Mouse (Mus musculus): ENCODE results near the gene Abcc1. TPM values are rescaled to one million over a fixed set of nuclear protein-coding genes. Genes with fewer than 3 reads are reported as not detected.

Abcc1 gene
- polyA plus RNA-seq, 2 experiments: 10.4 to 11.0 TPM

DNA sequence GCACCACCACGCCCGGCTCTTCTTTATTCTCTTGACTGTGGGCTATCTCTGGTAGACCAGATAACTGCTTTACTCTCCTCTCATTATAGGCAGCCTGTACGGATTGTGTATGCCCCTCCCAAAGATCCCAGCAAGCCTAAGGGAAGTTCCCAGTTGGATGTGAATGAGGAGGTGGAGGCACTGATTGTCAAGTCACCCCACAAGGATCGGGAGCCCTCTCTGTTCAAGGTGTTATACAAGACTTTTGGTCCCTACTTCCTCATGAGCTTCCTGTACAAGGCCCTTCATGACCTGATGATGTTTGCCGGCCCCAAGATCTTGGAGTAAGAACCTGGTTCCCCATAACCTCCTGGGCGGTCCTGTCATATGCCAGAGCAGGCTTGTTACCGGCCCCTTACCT lies 49.3 kb downstream of the Abcc1 start:
- 93% methylated on average over 7 of the region's 7 CpGs for WGBS
- no peak for TF ChIP-seq POLR2A (IDR thresholded peaks at IDR 0.05; ENCODE audit: borderline replicate concordance, extremely low read depth, insufficient read depth, insufficient read length)
- no peak overlapping the region for H3K4me2 ChIP-seq (replicated peaks; ENCODE audit: low read depth, low read length, severe bottlenecking)
- ATAC-seq (ENCODE audit: low FRiP score, low read depth) (no peak), DNase-seq (ENCODE audit: low spot score) (no peak)
- H3K36me3 ChIP-seq (ENCODE audit: control insufficient read depth, insufficient read depth, low read length): peaks cover 52% of the 10 kb centered on the region
- H3K27me3 ChIP-seq (ENCODE audit: control insufficient read depth, insufficient read depth, low read length): no peaks in the 10 kb centered on the region
- H3K27ac ChIP-seq (replicated peaks; ENCODE audit: low read depth, low read length): no peak overlapping the region
- no peaks in the 10 kb centered on the region for H3K4me1 ChIP-seq (ENCODE audit: control insufficient read depth, insufficient read depth, low read length)
- H3K9ac ChIP-seq (ENCODE audit: low read depth, low read length, severe bottlenecking): no peak overlapping the region
- no peak overlapping the region for H3K4me3 ChIP-seq (replicated peaks; ENCODE audit: low read length)
- H3K9me3 ChIP-seq (ENCODE audit: control insufficient read depth, low read length): no peaks in the 10 kb centered on the region

DNA sequence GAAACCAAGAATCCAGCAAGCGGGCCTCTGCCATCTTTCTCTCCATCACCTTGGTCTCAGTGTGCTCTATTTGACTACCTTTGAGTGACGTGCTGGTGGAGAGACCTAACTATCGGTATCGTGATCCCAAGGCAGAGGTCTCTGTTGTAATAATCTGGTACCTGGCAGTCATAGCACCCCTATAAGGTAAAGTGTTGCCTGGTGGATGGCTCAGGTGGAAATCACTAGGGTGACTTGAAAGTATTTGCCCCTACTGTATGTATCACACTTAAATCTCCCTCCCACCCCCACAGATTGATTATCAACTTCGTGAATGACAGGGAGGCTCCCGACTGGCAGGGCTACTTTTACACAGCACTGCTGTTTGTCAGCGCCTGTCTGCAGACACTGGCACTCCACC lies 49.8 kb downstream of the Abcc1 start:
- Histone ChIP-seq H3K27ac (replicated peaks; ENCODE audit: low read depth, low read length) (no peak overlapping the region), H3K27me3 (ENCODE audit: control insufficient read depth, insufficient read depth, low read length) (no peaks in the 10 kb centered on the region), H3K4me3 (replicated peaks; ENCODE audit: low read length) (no peak overlapping the region), H3K36me3 (ENCODE audit: control insufficient read depth, insufficient read depth, low read length) (peaks cover 49% of the 10 kb centered on the region; the same call in 1 of the 2 replicates), H3K4me2 (replicated peaks; ENCODE audit: low read depth, low read length, severe bottlenecking) (no peak overlapping the region), H3K4me1 (ENCODE audit: control insufficient read depth, insufficient read depth, low read length) (no peaks in the 10 kb centered on the region), H3K9ac (ENCODE audit: low read depth, low read length, severe bottlenecking) (no peak overlapping the region), H3K9me3 (ENCODE audit: control insufficient read depth, low read length) (no peaks in the 10 kb centered on the region)
- WGBS: 96% methylated on average over 7 of the region's 7 CpGs
- TF ChIP-seq POLR2A (IDR thresholded peaks at IDR 0.05; ENCODE audit: borderline replicate concordance, extremely low read depth, insufficient read depth, insufficient read length): no peak
- no peak for ATAC-seq (ENCODE audit: low FRiP score, low read depth)
- DNase-seq (ENCODE audit: low spot score): no peak

GRCm38 (mm10) chr16:14412551-14412950 lies 51.2 kb downstream of the Abcc1 start:
- WGBS: 93% methylated on average over 5 of the region's 5 CpGs
- Histone ChIP-seq H3K36me3 (ENCODE audit: control insufficient read depth, insufficient read depth, low read length) (peaks cover 43% of the 10 kb centered on the region; the same call in 1 of the 2 replicates), H3K4me2 (replicated peaks; ENCODE audit: low read depth, low read length, severe bottlenecking) (no peak overlapping the region)

DNA sequence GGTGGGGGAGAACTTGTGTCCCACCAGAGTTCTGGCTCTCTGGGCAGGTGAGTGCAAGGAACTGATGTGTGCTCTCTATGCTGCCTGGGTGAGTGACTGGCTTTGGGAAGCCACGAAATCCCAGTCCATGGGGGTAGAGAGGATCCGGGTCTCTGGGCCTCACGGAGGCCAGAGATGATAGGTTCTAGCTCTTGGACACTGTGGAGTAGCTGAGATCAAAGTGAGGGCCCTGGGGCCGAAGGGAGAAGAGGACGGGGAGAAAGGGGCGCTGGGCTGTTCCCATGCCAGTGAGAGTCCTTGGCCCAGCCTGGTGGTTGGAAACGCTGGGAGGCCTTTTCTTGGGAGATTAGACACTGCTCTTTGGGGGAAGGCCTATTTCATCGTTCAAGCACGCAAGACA lies 53.8 kb downstream of the Abcc1 start:
- DNase-seq (ENCODE audit: low spot score) (no peak), ATAC-seq (ENCODE audit: low FRiP score, low read depth) (no peak)
- Histone ChIP-seq H3K9ac (ENCODE audit: low read depth, low read length, severe bottlenecking) (no peak overlapping the region), H3K36me3 (ENCODE audit: control insufficient read depth, insufficient read depth, low read length) (peaks cover 24% of the 10 kb centered on the region), H3K9me3 (ENCODE audit: control insufficient read depth, low read length) (no peaks in the 10 kb centered on the region), H3K4me3 (replicated peaks; ENCODE audit: low read length) (no peak overlapping the region), H3K27me3 (ENCODE audit: control insufficient read depth, insufficient read depth, low read length) (no peaks in the 10 kb centered on the region), H3K4me1 (ENCODE audit: control insufficient read depth, insufficient read depth, low read length) (no peaks in the 10 kb centered on the region), H3K27ac (replicated peaks; ENCODE audit: low read depth, low read length) (no peak overlapping the region), H3K4me2 (replicated peaks; ENCODE audit: low read depth, low read length, severe bottlenecking) (no peak overlapping the region)
- 88% methylated on average over 9 of the region's 9 CpGs for WGBS
- no peak for TF ChIP-seq POLR2A (IDR thresholded peaks at IDR 0.05; ENCODE audit: borderline replicate concordance, extremely low read depth, insufficient read depth, insufficient read length)

More at GRCm38 (mm10) chr16:14412551-14412950, 51.2 kb downstream of the Abcc1 start:
- no peak overlapping the region for H3K9ac ChIP-seq (ENCODE audit: low read depth, low read length, severe bottlenecking)
- DNase-seq (ENCODE audit: low spot score) (no peak), ATAC-seq (ENCODE audit: low FRiP score, low read depth) (no peak)
- no peak overlapping the region for H3K27ac ChIP-seq (replicated peaks; ENCODE audit: low read depth, low read length)
- H3K4me3 ChIP-seq (replicated peaks; ENCODE audit: low read length): no peak overlapping the region
- H3K27me3 ChIP-seq (ENCODE audit: control insufficient read depth, insufficient read depth, low read length): no peaks in the 10 kb centered on the region
- TF ChIP-seq POLR2A (IDR thresholded peaks at IDR 0.05; ENCODE audit: borderline replicate concordance, extremely low read depth, insufficient read depth, insufficient read length): no peak
- no peaks in the 10 kb centered on the region for H3K9me3 ChIP-seq (ENCODE audit: control insufficient read depth, low read length)
- no peaks in the 10 kb centered on the region for H3K4me1 ChIP-seq (ENCODE audit: control insufficient read depth, insufficient read depth, low read length)

DNA sequence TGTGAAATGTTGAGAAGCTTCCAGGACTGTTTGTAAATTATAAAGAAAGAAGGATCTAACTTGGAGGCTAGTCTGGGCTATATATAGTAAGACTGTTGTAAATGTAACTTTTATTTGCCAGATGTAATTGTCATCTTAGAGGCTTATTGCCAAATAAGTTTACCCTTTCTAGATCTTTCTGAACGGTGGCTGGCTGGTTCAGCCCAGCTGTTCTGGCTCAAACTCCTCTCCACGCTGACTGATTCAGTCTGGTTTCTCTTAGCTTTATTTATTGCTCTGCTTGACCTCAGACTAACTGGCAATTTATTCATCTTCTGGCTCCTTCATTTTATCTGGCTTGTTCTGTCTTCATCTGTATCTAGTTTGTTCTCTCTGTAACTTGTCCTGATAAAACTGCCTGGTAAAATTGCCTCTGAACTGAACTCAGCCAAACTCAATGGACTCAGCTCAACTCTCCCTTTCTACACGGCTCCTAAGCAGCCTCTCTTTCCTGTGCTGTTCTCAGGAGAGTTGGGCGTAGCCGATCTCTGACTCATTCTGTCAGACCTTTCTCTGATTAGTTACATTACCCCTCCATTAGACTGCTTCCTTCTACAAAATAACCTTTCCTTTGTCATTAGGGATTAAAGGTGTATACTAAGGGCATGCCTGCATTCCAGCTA lies 55.7 kb downstream of the Abcc1 start:
- no peak overlapping the region for H3K4me2 ChIP-seq (replicated peaks; ENCODE audit: low read depth, low read length, severe bottlenecking)
- H3K9me3 ChIP-seq (ENCODE audit: control insufficient read depth, low read length): no peaks in the 10 kb centered on the region
- no peak for TF ChIP-seq POLR2A (IDR thresholded peaks at IDR 0.05; ENCODE audit: borderline replicate concordance, extremely low read depth, insufficient read depth, insufficient read length)
- peaks cover 20% of the 10 kb centered on the region for H3K36me3 ChIP-seq (ENCODE audit: control insufficient read depth, insufficient read depth, low read length)
- ATAC-seq (ENCODE audit: low FRiP score, low read depth) (no peak), DNase-seq (ENCODE audit: low spot score) (peak; percentile 6)
- no peak overlapping the region for H3K4me3 ChIP-seq (replicated peaks; ENCODE audit: low read length)
- 68% methylated on average over 5 of the region's 5 CpGs for WGBS
- no peaks in the 10 kb centered on the region for H3K27me3 ChIP-seq (ENCODE audit: control insufficient read depth, insufficient read depth, low read length)
- no peak overlapping the region for H3K27ac ChIP-seq (replicated peaks; ENCODE audit: low read depth, low read length)
- H3K4me1 ChIP-seq (ENCODE audit: control insufficient read depth, insufficient read depth, low read length): no peaks in the 10 kb centered on the region
- H3K9ac ChIP-seq (ENCODE audit: low read depth, low read length, severe bottlenecking): no peak overlapping the region

Data from limb, embryonic 14.5 days (tissue).